ENCODE assay signal across 8 mouse cellular contexts in the genomic region with DNA sequence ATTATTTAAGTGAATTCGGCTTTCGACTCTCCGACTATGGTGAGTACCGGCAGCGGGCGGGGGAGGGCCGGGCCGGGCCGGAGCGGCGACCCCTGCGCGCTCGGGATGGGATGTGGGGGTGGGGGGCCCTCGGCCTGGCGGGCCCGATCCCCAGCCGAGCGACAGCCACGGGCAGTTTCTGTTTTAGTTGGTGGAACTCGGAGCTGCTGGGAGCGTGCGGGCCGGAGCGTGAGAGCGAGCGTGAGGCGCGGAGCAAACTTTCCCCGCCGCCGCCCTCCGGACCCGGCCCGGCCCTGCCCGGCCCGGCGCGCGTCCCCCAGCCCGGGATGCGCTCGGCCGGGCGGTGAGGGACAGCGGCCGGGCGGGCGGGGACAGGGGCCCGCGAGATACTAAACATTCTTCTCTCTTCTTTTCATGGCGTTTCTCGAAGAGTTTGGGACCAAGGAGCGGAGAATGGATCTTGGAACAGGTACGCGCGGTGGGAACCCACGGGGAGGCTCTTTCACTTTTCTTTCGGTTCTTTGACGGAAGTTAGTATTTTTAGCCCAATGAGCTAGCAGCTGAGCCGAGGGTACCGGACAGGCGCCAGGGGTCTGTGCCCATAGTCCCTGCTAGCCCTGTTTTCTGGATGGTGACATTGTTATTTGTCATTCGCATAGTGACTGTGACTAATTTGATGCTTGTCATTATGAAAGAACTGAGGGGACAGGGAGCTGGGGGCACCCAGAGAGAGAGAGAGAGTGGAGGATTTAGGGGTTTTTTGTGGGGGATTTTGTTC.
A peak's percentile ranks its signal among the peaks of the same experiment; 100 is the strongest.
DNase-seq lines count a peak whose midpoint lies in the region; ATAC-seq and TF ChIP-seq lines count a peak whose summit lies in the region.

No protein-coding gene starts in this region.

- H3K4me2 ChIP-seq in hindbrain, postnatal 0 days (ENCODE audit: low read depth, low read length) = peak overlapping the region; percentile 100
- H3K4me2 ChIP-seq in midbrain, embryonic 14.5 days (ENCODE audit: low read length) = peak overlapping the region; percentile 98

- no peak overlapping the region for H3K27ac ChIP-seq in layer of hippocampus, adult 2 months
- peak overlapping the region; percentile 65 for H3K27ac ChIP-seq in brown adipose tissue, adult 24 weeks (replicated peaks; ENCODE audit: low read depth, low read length)
- no peak overlapping the region for H3K27ac ChIP-seq in hindbrain, postnatal 0 days
- no peak overlapping the region for H3K27ac ChIP-seq in midbrain, embryonic 14.5 days (replicated peaks; ENCODE audit: low read depth, low read length)

- H3K9ac ChIP-seq in hindbrain, postnatal 0 days (replicated peaks; ENCODE audit: low read length) = peak overlapping the region; percentile 54
- peak overlapping the region; percentile 52 for H3K9ac ChIP-seq in midbrain, embryonic 14.5 days (replicated peaks; ENCODE audit: low read length)

- 1% methylated on average over 62 of the region's 64 CpGs for WGBS in hindbrain, postnatal 0 days
- under 1% methylated on average over 64 of the region's 64 CpGs for WGBS in midbrain, embryonic 14.5 days

- DNase-seq in layer of hippocampus, adult 2 months (ENCODE audit: low spot score in 2 of 2) = no peak
- DNase-seq in layer of hippocampus, adult 18-20 months (ENCODE audit: low spot score in 2 of 2) = no peak
- DNase-seq in hindbrain, postnatal 0 days (ENCODE audit: low spot score) = no peak
- DNase-seq in midbrain, embryonic 14.5 days = no peak
- DNase-seq in thymus, postnatal 36 days = peak; percentile 26 to 34
- DNase-seq in c-Kit-positive CD71-positive TER-119-positive erythroid progenitor cells, embryonic 14.5 days (ENCODE audit: low spot score) = no peak
- DNase-seq in layer of hippocampus, postnatal 36 days = no peak

- no peaks in the 10 kb centered on the region for H3K9me3 ChIP-seq in hindbrain, postnatal 0 days (ENCODE audit: low read length)
- H3K9me3 ChIP-seq in midbrain, embryonic 14.5 days (ENCODE audit: control insufficient read depth, low read length) = no peaks in the 10 kb centered on the region

- no peak for TF ChIP-seq CTCF in layer of hippocampus, adult 2 months (conservative IDR thresholded peaks at IDR 0.05)
- no peak for TF ChIP-seq CTCF in hindbrain, postnatal 0 days (IDR thresholded peaks at IDR 0.05; ENCODE audit: low read depth)

- peaks cover 39% of the 10 kb centered on the region for H3K27me3 ChIP-seq in hindbrain, postnatal 0 days (ENCODE audit: insufficient read depth, low read length)
- peaks cover 71% of the 10 kb centered on the region for H3K27me3 ChIP-seq in midbrain, embryonic 14.5 days (ENCODE audit: control insufficient read depth, insufficient read depth, low read length)

- peaks cover 23% of the 10 kb centered on the region for H3K4me1 ChIP-seq in brown adipose tissue, adult 24 weeks (ENCODE audit: control insufficient read depth, insufficient read depth, insufficient read length, low read length)
- H3K4me1 ChIP-seq in hindbrain, postnatal 0 days (ENCODE audit: insufficient read depth, low read length) = 0 out of 2 replicates have a peak, but pooled peaks cover 4% of the 10 kb centered on the region
- H3K4me1 ChIP-seq in midbrain, embryonic 14.5 days (ENCODE audit: control insufficient read depth, insufficient read depth, low read length) = peaks cover 9% of the 10 kb centered on the region

- ATAC-seq in hindbrain, postnatal 0 days = no peak
- ATAC-seq in midbrain, embryonic 14.5 days (ENCODE audit: low FRiP score, low TSS enrichment) = no peak

- no peaks in the 10 kb centered on the region for H3K36me3 ChIP-seq in hindbrain, postnatal 0 days (ENCODE audit: insufficient read depth, low read length)
- H3K36me3 ChIP-seq in midbrain, embryonic 14.5 days (ENCODE audit: control insufficient read depth, insufficient read depth, low read length) = no peaks in the 10 kb centered on the region

- peak overlapping the region; percentile 63 for H3K4me3 ChIP-seq in layer of hippocampus, adult 2 months
- H3K4me3 ChIP-seq in brown adipose tissue, adult 24 weeks (ENCODE audit: insufficient read depth, low read depth, low read length) = peak overlapping the region; percentile 87
- peak overlapping the region; percentile 68 for H3K4me3 ChIP-seq in hindbrain, postnatal 0 days (ENCODE audit: low read length)
- H3K4me3 ChIP-seq in midbrain, embryonic 14.5 days (replicated peaks; ENCODE audit: low read depth, low read length) = peak overlapping the region; percentile 64

Comparison
In these comparisons a context has a peak if more than half of its experiments do, and no peak if none do; other contexts are left out.
1. DNase-seq: peak in thymus, postnatal 36 days (2 of 2); none in layer of hippocampus, adult 2 months (0 of 2), layer of hippocampus, adult 18-20 months (0 of 2), hindbrain, postnatal 0 days (single experiment), midbrain, embryonic 14.5 days (single experiment), c-Kit-positive CD71-positive TER-119-positive erythroid progenitor cells, embryonic 14.5 days (single experiment) and layer of hippocampus, postnatal 36 days (0 of 2).
2. Peak in every context shown above with its lines, with median percentiles within 50 percentile points of each other: H3K4me3 ChIP-seq.